Mouse (Mus musculus) layer of hippocampus, adult 11-12 months (tissue): ENCODE results near the gene Actc1.

Source experiments
- DNase-seq: peaks from one replicate; pipeline ENCODE4 v3.0.0; 2022; ENCODE audit warnings: low spot score

Actc1 gene

GRCm38 (mm10) chr2:114049372-114049771 lies 4.0 kb downstream of the Actc1 start:
- DNase-seq, result no peak

- DNase-seq, result no peak
Measured at GRCm38 (mm10) chr2:114047960-114048611, 5.3 kb downstream of the Actc1 start.

DNA sequence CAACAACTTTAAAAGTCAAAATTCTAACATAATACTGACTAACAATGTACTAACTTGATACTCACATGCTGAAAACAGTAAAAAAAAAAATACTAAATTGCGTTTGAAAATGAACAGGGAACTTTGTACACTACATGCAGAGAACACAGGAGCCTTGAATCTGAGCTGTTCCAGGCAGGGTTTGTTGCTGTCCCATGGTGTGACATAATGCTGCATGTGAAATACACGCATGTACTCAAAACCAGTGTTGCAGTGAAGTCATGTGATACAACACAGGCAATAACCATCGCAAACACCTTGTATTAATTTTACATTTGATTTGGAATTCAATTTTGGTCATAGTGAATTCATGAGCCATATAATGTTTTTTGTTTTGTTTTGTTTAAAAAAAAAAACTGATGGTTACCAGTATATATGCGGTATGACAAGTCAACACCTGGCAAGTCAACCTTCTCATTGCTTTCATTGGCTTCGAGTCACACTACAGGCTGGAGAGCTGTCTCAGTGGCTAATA lies 7.1 kb downstream of the Actc1 start:
- no peak for DNase-seq

GRCm38 (mm10) chr2:114037926-114038325 lies 15.4 kb downstream of the Actc1 start:
- no peak for DNase-seq

GRCm38 (mm10) chr2:114032259-114032658 lies 21.1 kb downstream of the Actc1 start:
- DNase-seq, result no peak

GRCm38 (mm10) chr2:114023383-114023782 lies 30.0 kb downstream of the Actc1 start:
- no peak for DNase-seq

- DNase-seq, result no peak
Measured at GRCm38 (mm10) chr2:114020210-114020563, 33.2 kb downstream of the Actc1 start.

DNA sequence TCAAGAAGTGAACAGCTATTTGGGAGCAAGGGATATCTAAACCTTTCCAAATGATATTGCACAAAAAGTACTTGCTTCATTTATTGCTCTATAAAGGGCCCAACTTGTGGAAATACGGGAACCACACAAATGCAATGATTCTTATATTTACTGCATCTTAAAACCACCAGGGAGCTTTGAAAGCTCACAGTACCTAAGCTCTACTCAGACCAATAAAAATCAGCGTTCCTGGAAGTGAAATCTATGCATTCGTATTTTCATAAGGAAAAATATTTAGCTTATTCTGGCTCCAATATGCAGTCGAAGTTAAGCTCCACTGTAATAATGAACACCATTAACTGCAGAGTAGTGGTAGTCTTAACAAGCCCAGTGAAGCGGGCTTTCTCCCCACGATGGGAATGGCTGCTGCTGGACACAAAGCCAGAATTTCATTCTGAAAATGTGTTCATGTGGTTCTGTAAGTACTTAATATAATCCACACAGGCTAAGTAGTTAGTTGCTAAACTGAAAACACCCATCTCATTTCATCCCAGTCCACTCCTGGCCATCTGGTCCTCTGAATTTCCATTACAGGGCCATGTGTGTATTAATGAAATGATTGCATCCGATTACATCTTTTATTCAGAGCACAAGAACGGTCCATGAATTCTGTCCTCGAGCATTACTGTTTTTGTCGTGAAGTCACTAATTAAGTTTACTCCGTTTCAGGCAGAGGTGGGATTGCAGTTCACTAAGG lies 33.7 kb downstream of the Actc1 start:
- no peak for DNase-seq

- no peak for DNase-seq
Measured at GRCm38 (mm10) chr2:114018136-114018535, 35.2 kb downstream of the Actc1 start.

DNA sequence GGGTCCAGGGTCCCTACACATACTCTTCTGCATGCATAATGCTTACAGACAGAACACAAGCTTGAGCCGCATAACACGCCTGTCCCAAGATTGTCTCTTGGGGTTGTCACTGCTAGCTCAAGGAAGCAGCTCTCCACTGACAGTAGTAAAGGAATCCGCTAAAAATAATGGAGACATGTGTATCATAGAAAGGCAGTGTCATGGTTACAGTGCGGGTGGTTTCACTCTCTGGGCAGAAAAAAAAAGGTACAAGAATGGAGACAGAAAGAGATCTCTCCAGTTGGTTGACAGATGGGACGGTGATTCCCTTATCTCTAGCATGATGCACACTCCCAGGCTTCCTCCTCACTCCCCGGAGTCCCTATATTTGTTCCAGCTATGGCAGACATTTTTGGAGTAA lies 38.5 kb downstream of the Actc1 start:
- DNase-seq, result no peak

- no peak for DNase-seq
Measured at GRCm38 (mm10) chr2:114013846-114014245, 39.5 kb downstream of the Actc1 start.

- DNase-seq, result no peak
Measured at GRCm38 (mm10) chr2:114013295-114013771, 40.0 kb downstream of the Actc1 start, which contains the start of gene Gjd2. Gene Gjd2, minus strand, starts transcription at chr2:114013619.

DNA sequence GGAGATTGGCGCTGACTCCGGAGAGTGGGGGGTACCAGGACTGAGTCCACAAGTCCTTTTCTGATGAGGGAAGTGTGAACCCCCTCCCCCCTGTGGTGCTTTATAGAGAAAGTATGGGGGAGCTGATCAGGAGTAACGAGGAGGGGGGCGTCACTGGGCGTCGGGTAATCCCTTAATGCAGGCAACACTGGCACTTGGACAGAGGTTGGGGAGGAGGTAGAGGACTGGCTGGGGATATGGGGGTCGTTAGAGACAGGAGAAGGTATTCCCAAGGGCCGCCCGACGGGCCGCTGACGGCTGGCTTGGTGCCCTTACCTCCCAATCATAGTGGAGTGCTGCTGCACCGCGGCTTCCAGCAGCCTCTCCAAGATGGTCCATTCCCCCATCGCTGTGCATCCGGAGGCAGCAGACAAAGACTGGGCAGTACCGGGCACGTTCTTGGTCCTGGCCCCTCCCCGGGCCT lies 40.6 kb downstream of the Actc1 start:
- no peak for DNase-seq

DNA sequence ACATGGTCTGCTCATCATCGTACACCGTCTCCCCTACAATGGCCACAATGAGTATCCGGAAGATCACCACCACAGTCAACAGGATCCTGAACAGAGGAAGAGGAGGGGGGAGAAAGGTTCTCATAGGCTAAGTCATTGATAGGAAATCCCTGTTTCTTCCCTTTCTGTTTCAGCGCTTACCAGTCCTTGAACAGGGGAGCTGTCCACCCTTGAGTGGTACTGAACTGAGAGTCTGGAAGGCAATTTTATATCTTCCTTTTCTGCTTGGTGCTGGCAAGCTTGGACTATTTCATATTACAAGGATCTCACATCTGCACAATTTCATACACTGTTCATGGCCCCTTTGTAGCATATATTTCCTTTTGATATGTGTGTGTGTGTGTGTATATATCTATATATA lies 41.5 kb downstream of the Actc1 start:
- DNase-seq, result no peak

DNA sequence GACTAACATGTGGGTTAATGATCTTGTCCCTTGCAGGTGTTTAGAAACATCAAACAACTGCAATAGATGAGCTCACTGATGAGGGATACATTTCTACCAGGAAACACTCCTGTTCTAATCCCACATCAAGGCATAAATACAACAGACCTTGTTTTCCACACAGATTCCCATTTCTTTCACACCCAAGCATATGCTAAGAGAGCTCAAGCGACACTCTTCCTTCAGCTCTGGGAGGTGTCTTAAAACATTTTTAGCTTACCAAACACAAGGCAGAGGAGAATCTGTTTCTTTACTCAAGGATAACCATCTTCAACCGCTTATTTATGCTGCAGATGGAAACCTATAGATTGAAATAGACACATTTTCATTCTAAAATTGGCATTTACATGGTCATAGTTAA lies 45.0 kb downstream of the Actc1 start:
- DNase-seq, result no peak

GRCm38 (mm10) chr2:113997484-113997883 lies 55.9 kb downstream of the Actc1 start:
- DNase-seq, result no peak
